Mouse (Mus musculus): Measurements from ENCODE around the gene Herc3. TPM values are rescaled to one million over a fixed set of nuclear protein-coding genes. Genes with fewer than 3 reads are reported as not detected.
A peak's percentile ranks its signal among the peaks of the same experiment; 100 is the strongest.

Herc3 gene
- polyA plus RNA-seq, 2 experiments, result 2.4 to 3.3 TPM

- H3K4me1 ChIP-seq (replicated peaks; ENCODE audit: control insufficient read depth in 2 of 2, insufficient read depth in 2 of 2, low read length in 1 of 2), result no peaks in the 10 kb centered on the region
- no peaks in the 10 kb centered on the region for H3K36me3 ChIP-seq (replicated peaks; ENCODE audit: control insufficient read depth, insufficient read depth, low read depth)
- DNase-seq (ENCODE audit: low read depth in 3 of 3, low spot score in 3 of 3) (no peak), ATAC-seq (ENCODE audit: insufficient read depth) (no peak)
- no peak overlapping the region for H3K4me3 ChIP-seq (ENCODE audit: insufficient read depth in 1 of 2, low read depth in 2 of 2, low read length in 2 of 2)
- H3K9me3 ChIP-seq (ENCODE audit: control insufficient read depth, low read length), result no peaks in the 10 kb centered on the region
- TF ChIP-seq CTCF (IDR thresholded peaks at IDR 0.05; ENCODE audit: low read depth) (no peak), EP300 (IDR thresholded peaks at IDR 0.05; ENCODE audit: low read depth) (no peak)
- no peak overlapping the region for H3K4me2 ChIP-seq (ENCODE audit: low read depth)
- H3K9ac ChIP-seq (replicated peaks), result no peak overlapping the region
- H3K27ac ChIP-seq, result no peak overlapping the region
- 55% methylated on average over 4 of the region's 4 CpGs for WGBS (ENCODE audit: insufficient replicate concordance)
- no peaks in the 10 kb centered on the region for H3K27me3 ChIP-seq (ENCODE audit: control insufficient read depth, insufficient read depth, low read length)
Measured at GRCm38 (mm10) chr6:58879572-58879971, 48.3 kb downstream of the Herc3 start.

GRCm38 (mm10) chr6:58879987-58880386, 48.7 kb downstream of the Herc3 start:
- no peak for ATAC-seq (ENCODE audit: insufficient read depth)
- H3K9me3 ChIP-seq (ENCODE audit: control insufficient read depth, low read length), result no peaks in the 10 kb centered on the region
- H3K4me2 ChIP-seq (ENCODE audit: low read depth), result no peak overlapping the region
- H3K27ac ChIP-seq, result no peak overlapping the region
- no peak overlapping the region for H3K4me3 ChIP-seq (ENCODE audit: insufficient read depth in 1 of 2, low read depth in 2 of 2, low read length in 2 of 2)
- no peaks in the 10 kb centered on the region for H3K27me3 ChIP-seq (ENCODE audit: control insufficient read depth, insufficient read depth, low read length)
- H3K36me3 ChIP-seq (replicated peaks; ENCODE audit: control insufficient read depth, insufficient read depth, low read depth), result no peaks in the 10 kb centered on the region
- TF ChIP-seq CTCF (IDR thresholded peaks at IDR 0.05; ENCODE audit: low read depth) (no peak), EP300 (IDR thresholded peaks at IDR 0.05; ENCODE audit: low read depth) (no peak)
- 74% methylated on average over 9 of the region's 9 CpGs for WGBS (ENCODE audit: insufficient replicate concordance)
- no peak for DNase-seq (ENCODE audit: low read depth in 3 of 3, low spot score in 3 of 3)
- H3K9ac ChIP-seq (replicated peaks), result no peak overlapping the region
- no peaks in the 10 kb centered on the region for H3K4me1 ChIP-seq (replicated peaks; ENCODE audit: control insufficient read depth in 2 of 2, insufficient read depth in 2 of 2, low read length in 1 of 2)

GRCm38 (mm10) chr6:58880861-58881260, 49.6 kb downstream of the Herc3 start:
- ATAC-seq (ENCODE audit: insufficient read depth), result no peak
- Histone ChIP-seq H3K9ac (replicated peaks) (no peak overlapping the region), H3K4me1 (replicated peaks; ENCODE audit: control insufficient read depth in 2 of 2, insufficient read depth in 2 of 2, low read length in 1 of 2) (no peaks in the 10 kb centered on the region), H3K27me3 (ENCODE audit: control insufficient read depth, insufficient read depth, low read length) (no peaks in the 10 kb centered on the region), H3K9me3 (ENCODE audit: control insufficient read depth, low read length) (no peaks in the 10 kb centered on the region), H3K4me3 (ENCODE audit: insufficient read depth in 1 of 2, low read depth in 2 of 2, low read length in 2 of 2) (no peak overlapping the region), H3K4me2 (ENCODE audit: low read depth) (no peak overlapping the region), H3K27ac (no peak overlapping the region), H3K36me3 (replicated peaks; ENCODE audit: control insufficient read depth, insufficient read depth, low read depth) (no peaks in the 10 kb centered on the region)
- DNase-seq (ENCODE audit: low read depth in 3 of 3, low spot score in 3 of 3), result no peak
- 29% methylated on average over 5 of the region's 5 CpGs for WGBS (ENCODE audit: insufficient replicate concordance)
- TF ChIP-seq EP300 (IDR thresholded peaks at IDR 0.05; ENCODE audit: low read depth) (no peak), CTCF (IDR thresholded peaks at IDR 0.05; ENCODE audit: low read depth) (no peak)

- no peak overlapping the region for H3K4me2 ChIP-seq (ENCODE audit: low read depth)
- no peak overlapping the region for H3K27ac ChIP-seq
- no peaks in the 10 kb centered on the region for H3K9me3 ChIP-seq (ENCODE audit: control insufficient read depth, low read length)
- H3K4me3 ChIP-seq (ENCODE audit: insufficient read depth in 1 of 2, low read depth in 2 of 2, low read length in 2 of 2), result no peak overlapping the region
- TF ChIP-seq EP300 (IDR thresholded peaks at IDR 0.05; ENCODE audit: low read depth) (no peak), CTCF (IDR thresholded peaks at IDR 0.05; ENCODE audit: low read depth) (no peak)
- H3K9ac ChIP-seq (replicated peaks), result no peak overlapping the region
- no peak for ATAC-seq (ENCODE audit: insufficient read depth)
- WGBS (ENCODE audit: insufficient replicate concordance), result 57% methylated on average over 3 of the region's 3 CpGs
- DNase-seq (ENCODE audit: low read depth in 3 of 3, low spot score in 3 of 3), result no peak
- no peaks in the 10 kb centered on the region for H3K27me3 ChIP-seq (ENCODE audit: control insufficient read depth, insufficient read depth, low read length)
- H3K36me3 ChIP-seq (replicated peaks; ENCODE audit: control insufficient read depth, insufficient read depth, low read depth), result no peaks in the 10 kb centered on the region
- no peaks in the 10 kb centered on the region for H3K4me1 ChIP-seq (replicated peaks; ENCODE audit: control insufficient read depth in 2 of 2, insufficient read depth in 2 of 2, low read length in 1 of 2)
Measured at GRCm38 (mm10) chr6:58881363-58881762, 50.1 kb downstream of the Herc3 start.

- ATAC-seq (ENCODE audit: insufficient read depth), result no peak
- peak in 1 of 3 experiments; percentile 3 for DNase-seq (ENCODE audit: low read depth in 3 of 3, low spot score in 3 of 3)
Measured at GRCm38 (mm10) chr6:58882271-58882670, 51.0 kb downstream of the Herc3 start.

More at GRCm38 (mm10) chr6:58882271-58882670, 51.0 kb downstream of the Herc3 start:
- Histone ChIP-seq H3K4me3 (ENCODE audit: insufficient read depth in 1 of 2, low read depth in 2 of 2, low read length in 2 of 2) (no peak overlapping the region), H3K9ac (replicated peaks) (no peak overlapping the region), H3K27ac (no peak overlapping the region), H3K27me3 (ENCODE audit: control insufficient read depth, insufficient read depth, low read length) (no peaks in the 10 kb centered on the region), H3K9me3 (ENCODE audit: control insufficient read depth, low read length) (no peaks in the 10 kb centered on the region), H3K4me2 (ENCODE audit: low read depth) (no peak overlapping the region), H3K36me3 (replicated peaks; ENCODE audit: control insufficient read depth, insufficient read depth, low read depth) (no peaks in the 10 kb centered on the region), H3K4me1 (replicated peaks; ENCODE audit: control insufficient read depth in 2 of 2, insufficient read depth in 2 of 2, low read length in 1 of 2) (no peaks in the 10 kb centered on the region)
- TF ChIP-seq CTCF (IDR thresholded peaks at IDR 0.05; ENCODE audit: low read depth) (0 out of 2 replicates have a peak, but pooled peaks have one; percentile 6), EP300 (IDR thresholded peaks at IDR 0.05; ENCODE audit: low read depth) (no peak)
- WGBS (ENCODE audit: insufficient replicate concordance), result 45% methylated on average over 6 of the region's 6 CpGs

Measured in liver, embryonic 14.5 days (tissue).